Mouse (Mus musculus): ENCODE results near the gene Wt1.

GRCm38 (mm10) chr2:105130351-105131060 lies 4.2 kb downstream of the Wt1 start:
- TF ChIP-seq GATA1 (IDR thresholded peaks at IDR 0.05; ENCODE audit: borderline replicate concordance, low read length): no peak
- TF ChIP-seq FLI1 (IDR thresholded peaks at IDR 0.05; ENCODE audit: low read length): no peak
